Mouse (Mus musculus) left cerebral cortex, postnatal 4 days (tissue): ENCODE measurements around the gene Ankrd35. TPM values are rescaled to one million over a fixed set of nuclear protein-coding genes. Genes with fewer than 3 reads are reported as not detected.
A peak's percentile ranks its signal among the peaks of the same experiment; 100 is the strongest.

ENCODE experiments used
- DNase-seq: peaks from one replicate; pipeline ENCODE4 v3.0.0-alpha.2; 2022
- intact Hi-C: fragments of 180-260 bp; cut with DNase I; formaldehyde crosslinking; loops from one replicate; pipeline ENCODE4 v1.15.1; 2025
- total RNA-seq, 2 experiments: library from RNA; stranded (reverse); gene quantifications; 2 replicates each; pipeline ENCODE4 v1.2.3; 2021

The Ankrd35 gene
- total RNA-seq, 2 experiments from 2014 or later, result 6.0 to 7.0 TPM

DNA sequence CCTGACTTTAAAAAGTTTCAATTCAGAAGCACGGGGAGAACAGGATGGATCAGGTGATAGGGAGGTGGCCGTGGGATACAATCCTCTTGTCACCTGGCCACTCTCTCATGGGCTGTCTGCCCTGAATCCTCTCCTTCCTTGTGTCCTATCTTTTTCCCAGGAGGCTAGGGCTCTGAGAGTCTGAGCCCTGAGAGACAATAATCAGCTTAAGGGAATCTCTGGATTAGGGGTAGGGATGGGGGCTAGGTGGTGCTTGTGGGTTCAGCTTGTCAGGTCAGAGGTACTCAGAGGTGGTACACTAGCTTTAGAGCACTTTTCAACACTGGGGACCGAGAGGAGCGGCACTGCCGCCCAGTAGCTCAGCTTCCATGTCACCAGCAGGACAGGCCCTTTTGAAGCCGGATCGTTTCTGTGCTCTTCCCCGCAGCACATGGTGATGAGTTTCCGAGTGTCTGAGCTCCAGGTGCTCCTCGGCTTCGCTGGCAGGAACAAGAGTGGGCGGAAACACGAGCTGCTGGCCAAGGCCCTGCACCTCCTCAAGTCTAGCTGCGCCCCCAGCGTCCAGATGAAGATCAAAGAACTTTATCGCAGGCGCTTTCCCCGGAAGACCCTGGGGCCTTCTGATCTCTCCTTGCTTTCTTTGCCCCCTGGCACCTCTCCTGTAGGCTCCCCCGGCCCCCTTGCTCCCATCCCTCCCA lies 29.2 kb downstream of the Ankrd35 start:
- DNase-seq, result no peak
- intact Hi-C loops, result no loop called here

DNA sequence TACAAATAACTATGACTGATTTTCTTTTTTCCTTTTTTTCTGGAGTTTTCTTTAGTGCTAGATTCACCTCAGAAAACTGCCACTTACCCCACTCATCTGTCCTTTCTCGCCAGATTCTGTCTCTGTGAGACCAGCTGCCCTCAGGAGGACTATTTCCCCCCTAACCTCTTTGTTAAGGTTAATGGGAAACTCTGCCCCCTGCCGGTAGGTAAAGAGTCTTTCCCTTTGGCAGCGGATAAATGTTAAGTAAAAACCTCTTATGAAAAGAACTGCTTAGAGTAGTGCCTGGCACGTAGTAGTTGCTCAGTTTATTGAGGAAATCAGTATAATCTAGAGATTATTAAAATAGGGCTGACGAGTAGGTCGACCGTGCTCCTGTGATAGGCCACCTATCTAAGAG lies 30.4 kb downstream of the Ankrd35 start:
- DNase-seq, result no peak
- intact Hi-C loops, result no loop called here

DNA sequence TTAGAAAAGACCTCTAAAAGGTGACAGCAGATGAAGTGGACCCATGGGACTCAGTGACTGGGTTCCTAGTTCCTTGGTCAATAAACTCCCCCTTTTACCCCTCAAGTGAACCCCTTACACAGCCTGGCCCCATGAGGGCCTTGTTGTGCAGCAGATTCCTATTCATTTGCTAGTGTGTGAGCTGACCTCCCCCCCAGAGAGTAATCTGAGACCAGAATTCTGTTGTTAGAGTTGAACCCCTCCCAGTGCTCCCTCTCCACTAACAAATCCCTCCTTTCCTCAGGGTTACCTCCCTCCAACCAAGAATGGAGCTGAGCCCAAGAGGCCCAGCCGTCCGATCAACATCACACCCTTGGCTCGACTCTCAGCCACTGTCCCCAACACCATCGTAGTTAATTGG lies 31.1 kb downstream of the Ankrd35 start:
- no peak for DNase-seq
- intact Hi-C loops, result no loop called here

GRCm38 (mm10) chr3:96704778-96705177 lies 34.8 kb downstream of the Ankrd35 start:
- peak; percentile 41 for DNase-seq
- intact Hi-C loops, result no loop called here

GRCm38 (mm10) chr3:96706217-96706616 lies 36.3 kb downstream of the Ankrd35 start:
- intact Hi-C loops, result no loop called here
- no peak for DNase-seq

GRCm38 (mm10) chr3:96706984-96707383 lies 37.1 kb downstream of the Ankrd35 start:
- intact Hi-C loops, result no loop called here
- DNase-seq, result no peak

- peak; percentile 84 for DNase-seq
- intact Hi-C loops, result no loop called here
Measured at GRCm38 (mm10) chr3:96707903-96708683, 38.2 kb downstream of the Ankrd35 start, which contains the start of gene Nudt17. Gene Nudt17, minus strand, starts transcription at chr3:96708562.

DNA sequence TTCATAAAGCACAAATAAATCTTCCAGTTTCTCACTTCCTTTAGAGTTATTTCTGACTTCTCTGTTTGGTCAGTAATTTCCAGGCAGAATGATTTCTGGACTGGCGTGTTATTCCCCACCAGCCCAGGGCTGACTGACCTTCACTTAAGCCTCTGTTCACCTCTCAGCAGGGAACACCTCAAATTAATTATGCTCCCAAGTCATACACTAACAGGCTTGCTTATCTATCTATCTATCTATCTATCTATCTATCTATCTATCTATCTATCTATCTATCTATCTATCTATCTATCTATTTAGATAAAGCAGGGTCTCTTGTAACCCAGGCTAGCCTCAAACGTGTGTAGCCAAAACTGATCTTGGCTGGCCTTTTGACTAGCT lies 38.7 kb downstream of the Ankrd35 start:
- intact Hi-C loops, result no loop called here
- no peak for DNase-seq

GRCm38 (mm10) chr3:96714286-96714685 lies 44.4 kb downstream of the Ankrd35 start:
- intact Hi-C loops, result no loop called here
- no peak for DNase-seq

- intact Hi-C loops, result no loop called here
- no peak for DNase-seq
Measured at GRCm38 (mm10) chr3:96715854-96716253, 45.9 kb downstream of the Ankrd35 start.

- DNase-seq, result peak; percentile 72
- intact Hi-C loops, result no loop called here
Measured at GRCm38 (mm10) chr3:96719173-96719572, 49.2 kb downstream of the Ankrd35 start.

DNA sequence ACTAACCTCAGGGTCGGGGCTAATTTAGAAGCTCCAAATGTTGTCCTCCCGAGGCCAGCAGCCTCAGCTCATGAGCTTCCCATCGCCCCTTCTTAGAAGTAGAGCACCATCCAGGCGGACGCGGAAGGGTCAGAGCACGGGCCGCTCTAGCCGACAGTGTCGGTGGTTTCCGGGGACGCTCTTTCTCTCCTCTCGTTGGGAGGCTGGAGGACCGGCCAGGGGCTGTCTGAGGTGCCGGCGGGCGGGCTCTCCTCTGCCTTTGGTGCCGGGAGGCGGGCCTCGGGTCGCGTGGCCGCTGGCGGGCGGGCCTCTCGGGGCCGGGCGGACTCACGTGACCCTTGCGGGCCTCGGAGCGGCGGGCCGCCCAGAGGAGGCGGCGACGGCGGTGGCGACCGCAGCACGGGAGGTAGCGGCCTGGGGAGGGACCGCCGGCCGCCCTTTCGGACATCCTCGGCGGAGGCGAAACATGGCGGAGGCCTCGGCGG lies 57.5 kb downstream of the Ankrd35 start, which contains the start of the genes Polr3c and Rnf115:
Polr3c (minus strand) TSS at position 286 of the 485 bp plus-strand sequence.
Rnf115 (plus strand) TSS at position 322 of the 485 bp plus-strand sequence.
- intact Hi-C loops, result no loop called here
- DNase-seq, result peak; percentile 95

DNA sequence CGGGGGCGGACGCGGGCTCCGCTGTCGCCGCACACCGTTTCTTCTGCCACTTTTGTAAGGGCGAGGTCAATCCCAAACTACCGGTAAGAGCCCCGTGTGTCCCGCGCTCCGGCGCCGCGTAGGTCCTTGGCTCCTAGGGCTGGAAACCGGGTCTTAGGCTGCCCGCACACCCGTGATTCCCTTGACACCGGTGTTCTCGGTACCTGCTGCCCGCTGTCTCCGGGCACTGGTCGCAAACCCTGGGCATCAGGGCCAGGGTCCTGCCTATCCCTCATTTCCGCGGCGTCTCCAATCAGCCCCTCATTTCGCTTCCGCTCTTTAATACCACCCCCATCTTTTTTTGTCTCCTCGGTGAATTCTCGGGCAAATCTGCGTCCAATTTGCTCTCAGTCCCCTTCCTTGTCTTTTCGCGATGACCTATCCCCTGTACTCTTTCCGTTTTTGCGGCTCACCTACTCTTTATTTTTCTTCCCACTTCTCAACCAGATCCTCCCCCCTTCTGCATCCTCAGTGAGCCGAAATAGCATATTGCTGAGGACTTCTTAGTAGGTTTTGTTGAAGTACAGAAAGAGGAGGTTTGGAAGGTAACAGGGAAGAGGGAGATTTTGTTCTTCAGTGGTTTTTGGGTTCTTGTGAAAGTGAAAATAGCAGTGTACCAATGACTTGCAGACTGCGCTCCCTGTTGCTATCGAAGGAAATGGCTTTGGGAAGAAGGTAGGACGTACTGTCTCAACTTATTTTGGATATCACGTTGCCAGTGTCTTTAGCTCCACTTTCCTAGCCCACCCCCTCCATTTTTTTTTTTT lies 58.1 kb downstream of the Ankrd35 start:
- DNase-seq, result no peak
- intact Hi-C loops, result no loop called here

- intact Hi-C loops, result no loop called here
- DNase-seq, result no peak
Measured at GRCm38 (mm10) chr3:96728634-96729402, 58.9 kb downstream of the Ankrd35 start.

GRCm38 (mm10) chr3:96729403-96729784 lies 59.5 kb downstream of the Ankrd35 start:
- DNase-seq, result no peak
- intact Hi-C loops, result no loop called here

DNA sequence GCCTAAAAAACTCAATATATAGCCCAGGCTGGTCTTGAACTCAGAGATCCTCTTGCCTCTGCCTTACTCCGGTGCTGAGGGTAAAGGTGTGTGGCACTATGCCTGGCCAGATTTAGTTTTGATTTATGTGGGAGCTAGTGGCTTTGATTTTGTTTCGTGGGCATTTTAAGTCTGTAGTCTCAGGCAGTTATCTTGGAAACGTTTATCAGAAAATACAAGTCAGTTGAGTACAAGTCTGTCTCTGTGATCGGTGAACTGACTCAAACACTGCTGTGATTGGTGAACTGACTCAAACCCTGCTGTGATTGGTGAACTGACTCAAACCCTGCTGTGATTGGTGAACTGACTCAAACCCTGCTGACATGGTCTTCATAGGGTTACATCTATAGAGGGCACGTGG lies 60.9 kb downstream of the Ankrd35 start:
- intact Hi-C loops, result no loop called here
- DNase-seq, result no peak

GRCm38 (mm10) chr3:96733984-96734383 lies 64.1 kb downstream of the Ankrd35 start:
- intact Hi-C loops, result no loop called here
- DNase-seq, result no peak

DNA sequence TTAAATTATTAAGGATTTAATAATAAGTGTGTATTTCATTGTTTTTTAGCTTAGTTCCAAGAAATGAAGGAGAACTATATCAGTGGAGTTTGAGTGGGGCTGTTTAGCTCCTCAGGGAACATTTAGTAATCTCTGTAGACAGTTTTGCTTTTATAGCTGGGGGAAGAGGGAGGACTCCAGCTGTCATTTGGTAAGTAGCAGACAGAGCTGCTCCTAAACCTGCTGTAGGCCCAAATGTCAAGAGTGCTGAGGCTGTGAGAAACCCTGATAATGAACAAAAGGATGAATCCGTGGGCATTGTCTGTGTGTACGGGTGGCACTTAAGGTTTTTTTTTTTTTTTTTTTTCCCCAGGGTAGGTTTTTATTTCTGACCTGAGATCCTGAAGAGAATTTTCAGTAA lies 65.3 kb downstream of the Ankrd35 start:
- no peak for DNase-seq
- intact Hi-C loops, result loop anchor here (5.0 kb wide), 1 partner anchor 67 kb away; no protein-coding TSS in a partner anchor

- intact Hi-C loops, result loop anchor here (5.0 kb wide), 1 partner anchor 65 kb away; no protein-coding TSS in a partner anchor
Measured at GRCm38 (mm10) chr3:96737013-96737740, 67.2 kb downstream of the Ankrd35 start.

More at GRCm38 (mm10) chr3:96737013-96737740, 67.2 kb downstream of the Ankrd35 start:
- no peak for DNase-seq
